Mouse (Mus musculus) heart, embryonic 13.5 days (tissue): Measurements from ENCODE around the gene Rabep1. TPM values are rescaled to one million over a fixed set of nuclear protein-coding genes. Genes with fewer than 3 reads are reported as not detected.
A peak's percentile ranks its signal among the peaks of the same experiment; 100 is the strongest.

Source experiments
- ATAC-seq: fragments of 200-750 bp; cut with Nextera tagmentation; 2 replicates; pipeline ENCODE4 v1.8.0; 2017; ENCODE audit warnings: moderate TSS enrichment; ENCODE audit not compliant: insufficient number of reproducible peaks, low FRiP score, low TSS enrichment; ENCODE audit errors: extremely low read depth
- H3K27ac ChIP-seq: fragments of 300-500 bp; sonication (generic); replicated peaks from 2 replicates; pipeline ENCODE4 v1.5.1; 2015; ENCODE audit warnings: moderate library complexity, mild to moderate bottlenecking, inconsistent platforms
- H3K27me3 ChIP-seq: fragments of 300-500 bp; sonication (generic); replicated peaks from 2 replicates; pipeline ENCODE4 v1.6.1; 2015; ENCODE audit warnings: mild to moderate bottlenecking, inconsistent platforms
- H3K36me3 ChIP-seq: fragments of 300-500 bp; sonication (generic); 2 replicates; pipeline ENCODE4 v1.6.1; 2015; ENCODE audit warnings: mild to moderate bottlenecking, inconsistent platforms
- H3K4me1 ChIP-seq: fragments of 300-500 bp; sonication (generic); 2 replicates; pipeline ENCODE4 v1.6.1; 2015; ENCODE audit warnings: inconsistent platforms
- H3K4me2 ChIP-seq: fragments of 300-500 bp; sonication (generic); 2 replicates; pipeline ENCODE4 v1.6.1; 2015; ENCODE audit warnings: inconsistent platforms, mild to moderate bottlenecking, moderate library complexity
- H3K4me3 ChIP-seq: fragments of 300-500 bp; sonication (generic); 2 replicates; pipeline ENCODE4 v1.5.1; 2015; ENCODE audit warnings: moderate library complexity, mild to moderate bottlenecking, inconsistent platforms
- H3K9ac ChIP-seq: fragments of 300-500 bp; sonication (generic); 2 replicates; pipeline ENCODE4 v1.6.1; 2015; ENCODE audit warnings: inconsistent platforms, mild to moderate bottlenecking, moderate library complexity
- H3K9me3 ChIP-seq: fragments of 300-500 bp; sonication (generic); 2 replicates; pipeline ENCODE4 v1.6.1; 2016; ENCODE audit warnings: inconsistent platforms
- whole genome bisulfite sequencing: fragments of 180-500 bp; shearing (Covaris S2); methylation state at CpG from one replicate; pipeline ENCODE4 v1.1.7; 2015; ENCODE audit warnings: mixed read lengths; 5-methylcytosine and 5-hydroxymethylcytosine counted together
- polyA plus RNA-seq: library from polyadenylated mRNA; unstranded; fragments of >200 nt; fragmentation: Nextera tagmentation; extraction: Ambion mirVana; gene quantifications from 2 replicates; pipeline ENCODE4 v1.2.1, GENCODE M21; 2015

Gene Rabep1
- polyA plus RNA-seq, 1 experiment from 2014 or later: 28.3 TPM

DNA sequence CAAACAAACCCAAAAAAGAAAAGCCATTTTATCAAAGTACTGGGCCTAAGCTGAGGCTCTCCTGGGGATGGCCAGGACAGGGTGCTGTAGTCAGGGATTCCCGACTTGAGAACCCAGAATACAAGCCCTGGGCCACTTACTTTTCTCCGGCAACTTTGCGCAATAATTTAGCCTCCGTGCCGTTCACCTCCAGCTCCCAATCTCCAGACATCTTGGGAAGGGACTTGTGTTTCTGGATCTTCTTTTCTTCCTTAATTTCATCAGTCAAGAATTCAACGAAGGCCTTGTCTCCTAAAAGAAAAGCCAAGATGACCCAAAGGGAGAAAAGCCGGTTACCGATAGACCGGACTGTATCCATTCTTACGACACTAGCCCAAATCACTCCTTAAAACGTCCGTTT lies 137.5 kb downstream of the Rabep1 start:
- 9% methylated on average over 12 of the region's 12 CpGs for WGBS
- Histone ChIP-seq H3K4me1 (peaks cover 16% of the 10 kb centered on the region), H3K9me3 (no peaks in the 10 kb centered on the region), H3K9ac (peak overlapping the region; percentile 88), H3K4me3 (peak overlapping the region; percentile 66), H3K36me3 (peaks cover 72% of the 10 kb centered on the region), H3K4me2 (peak overlapping the region; percentile 85), H3K27me3 (no peaks in the 10 kb centered on the region), H3K27ac (no peak overlapping the region)
- ATAC-seq: no peak

DNA sequence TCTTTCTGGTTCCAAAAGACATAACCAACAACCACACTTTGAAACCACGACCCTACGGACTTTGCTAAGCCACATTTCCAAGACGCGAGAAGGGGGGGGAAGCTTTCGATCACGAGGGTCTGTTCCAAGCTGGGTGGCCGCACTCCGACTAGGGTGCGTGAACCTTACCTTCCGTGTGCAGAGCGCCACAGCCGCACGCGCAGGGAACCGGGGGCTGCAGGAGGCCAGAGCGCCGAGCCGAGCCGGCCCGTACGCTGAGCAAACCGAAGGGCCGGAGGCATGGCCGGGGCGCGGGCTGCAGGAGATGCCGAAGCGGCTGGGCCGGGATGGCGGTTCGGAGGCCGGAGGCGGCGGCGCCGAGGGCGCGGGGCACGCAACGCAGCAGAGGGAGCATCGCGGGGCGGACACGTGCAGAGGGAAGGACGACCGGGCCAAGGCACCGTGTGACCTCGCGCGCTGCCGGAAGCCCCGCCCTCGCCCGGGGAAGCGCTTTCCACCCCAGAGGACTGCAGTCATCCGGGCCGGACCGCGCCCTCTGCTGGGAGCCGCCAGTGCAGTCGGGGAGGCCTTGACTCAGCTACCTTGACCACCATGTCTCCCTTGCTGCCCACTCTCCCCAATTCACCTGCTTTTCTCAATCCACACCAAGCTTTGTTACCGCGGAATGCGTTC lies 138.1 kb downstream of the Rabep1 start, which contains the start of gene C1qbp:
Gene C1qbp, minus strand, starts transcription at position 470 of the 672 bp plus-strand sequence.
- peak within 1 kb of the TSS; percentile 30; the same call in 1 of the 2 replicates for H3K27ac ChIP-seq
- H3K4me1 ChIP-seq: peaks cover 16% of the 10 kb centered on the region
- under 1% methylated on average over 51 of the region's 64 CpGs for WGBS
- peak within 1 kb of the TSS; percentile 66 for H3K4me3 ChIP-seq
- peak within 1 kb of the TSS; percentile 85 for H3K4me2 ChIP-seq
- no peaks in the 10 kb centered on the region for H3K27me3 ChIP-seq
- H3K9ac ChIP-seq: peak within 1 kb of the TSS; percentile 88
- H3K9me3 ChIP-seq: no peaks in the 10 kb centered on the region
- H3K36me3 ChIP-seq: peaks cover 72% of the 10 kb centered on the region
- ATAC-seq: peak; percentile 94

Other genes with a start within 250 kb of the Rabep1 start
- not detected in 2 replicates for gene 4930544D05Rik, start 228.9 kb upstream of the Rabep1 start, polyA plus RNA-seq
- gene Chrne, start 225.6 kb upstream of the Rabep1 start, polyA plus RNA-seq: not detected in 2 replicates
- 0.86 and 1.0 TPM in 2 replicates for gene Gp1ba, start 205.7 kb upstream of the Rabep1 start, polyA plus RNA-seq
- 66.3 and 73.8 TPM in 2 replicates for gene Rnf167, start 197.5 kb upstream of the Rabep1 start, polyA plus RNA-seq
- 234 and 262 TPM in 2 replicates for gene Slc25a11, start 197.3 kb upstream of the Rabep1 start, polyA plus RNA-seq
- 1,587 and 1,588 TPM in 2 replicates for gene Pfn1, start 190.1 kb upstream of the Rabep1 start, polyA plus RNA-seq
- gene Eno3, start 187.6 kb upstream of the Rabep1 start, polyA plus RNA-seq: 273 and 322 TPM in 2 replicates
- 175 and 206 TPM in 2 replicates for gene Spag7, start 175.4 kb upstream of the Rabep1 start, polyA plus RNA-seq
- gene Camta2, start 156.7 kb upstream of the Rabep1 start, polyA plus RNA-seq: 10.1 and 12.0 TPM in 2 replicates
- gene Inca1, start 144.6 kb upstream of the Rabep1 start, polyA plus RNA-seq: 1.8 and 2.0 TPM in 2 replicates
- gene Kif1c, start 144.2 kb upstream of the Rabep1 start, polyA plus RNA-seq: 4.0 and 4.3 TPM in 2 replicates
- gene Zfp3, start 80.6 kb upstream of the Rabep1 start, polyA plus RNA-seq: 8.3 and 9.5 TPM in 2 replicates
- 0.13 TPM in 1 of 2 replicates, not detected in the other for gene Scimp, start 32.2 kb upstream of the Rabep1 start, polyA plus RNA-seq
- gene Nup88, start 125.2 kb downstream of the Rabep1 start, polyA plus RNA-seq: 101 and 112 TPM in 2 replicates
- 46.6 and 61.5 TPM in 2 replicates for gene Rpain, start 125.4 kb downstream of the Rabep1 start, polyA plus RNA-seq
- gene C1qbp, start 138.2 kb downstream of the Rabep1 start, polyA plus RNA-seq: 248 and 269 TPM in 2 replicates
- 11.3 and 12.6 TPM in 2 replicates for gene Dhx33, start 159.7 kb downstream of the Rabep1 start, polyA plus RNA-seq
- 22.6 and 24.5 TPM in 2 replicates for gene Mis12, start 174.8 kb downstream of the Rabep1 start, polyA plus RNA-seq
- gene Derl2, start 175.1 kb downstream of the Rabep1 start, polyA plus RNA-seq: 30.8 and 35.6 TPM in 2 replicates
- gene 6330403K07Rik, start 188.7 kb downstream of the Rabep1 start, polyA plus RNA-seq: 35.8 and 40.1 TPM in 2 replicates